Mouse (Mus musculus) kidney, adult 2 months (tissue): ENCODE measurements at regions not wholly inside any gene's neighbourhood (a gene's known extent, or its start where the extent isn't known, plus 50 kb on each side); places are given as distances from the start of the nearest gene placed in this dataset.

Experiments used
- DNase-seq: peaks from one replicate; pipeline ENCODE4 v3.0.0; 2021
- H3K27ac ChIP-seq: fragments of 200-500 bp; 2 replicates; pipeline ENCODE4 v1.5.1; 2012; ENCODE audit warnings: low read depth, low read length, control low read depth, inconsistent platforms; ENCODE audit not compliant: insufficient read depth
- H3K27me3 ChIP-seq: fragments of 200-500 bp; replicated peaks from 2 replicates; pipeline ENCODE4 v1.6.1; 2012; ENCODE audit warnings: mild to moderate bottlenecking, moderate library complexity, low read length, inconsistent platforms; ENCODE audit not compliant: control insufficient read depth, insufficient read depth
- H3K36me3 ChIP-seq: fragments of 200-500 bp; 2 replicates; pipeline ENCODE4 v1.6.1; 2012; ENCODE audit warnings: mild to moderate bottlenecking, moderate library complexity, low read length, inconsistent platforms; ENCODE audit not compliant: control insufficient read depth, insufficient read depth
- H3K4me1 ChIP-seq: fragments of 200-500 bp; 2 replicates; pipeline ENCODE4 v1.6.1; 2011; ENCODE audit warnings: low read length; ENCODE audit not compliant: control insufficient read depth, insufficient read depth
- H3K4me3 ChIP-seq: fragments of 200-500 bp; 2 replicates; pipeline ENCODE4 v1.5.1; 2011; ENCODE audit warnings: mild to moderate bottlenecking, low read depth, low read length, control low read depth; ENCODE audit not compliant: insufficient read depth
- CTCF ChIP-seq: fragments of 200-500 bp; conservative IDR thresholded peaks from 2 replicates; pipeline ENCODE4 v1.5.1; 2011; ENCODE audit warnings: low read depth, mild to moderate bottlenecking, control low read depth, low read length, moderate library complexity, mixed read lengths; ENCODE audit not compliant: insufficient read depth, insufficient read length
- POLR2A ChIP-seq: fragments of 200-500 bp; IDR thresholded peaks from one replicate; pipeline ENCODE4 v1.6.1; 2011; ENCODE audit warnings: low read depth, low read length, control low read depth
- WGBS: fragments of 180-500 bp; shearing (Covaris S2); methylation state at CpG from one replicate; pipeline ENCODE4 v1.1.7; 2018; 5-methylcytosine and 5-hydroxymethylcytosine counted together

GRCm38 (mm10) chr6:22572925-22573324 lies 216.9 kb upstream of the Fam3c start:
- no peaks in the 10 kb centered on the region for H3K36me3 ChIP-seq
- H3K27me3 ChIP-seq, result no peaks in the 10 kb centered on the region
- no peaks in the 10 kb centered on the region for H3K4me1 ChIP-seq
- TF ChIP-seq POLR2A (no peak), CTCF (no peak)
- H3K27ac ChIP-seq, result no peak overlapping the region
- DNase-seq, result no peak
- no peak overlapping the region for H3K4me3 ChIP-seq
- WGBS, result 39% methylated on average over 1 of the region's 1 CpGs

GRCm38 (mm10) chr6:22567891-22568290 lies 211.8 kb upstream of the Fam3c start:
- Histone ChIP-seq H3K27me3 (no peaks in the 10 kb centered on the region), H3K27ac (no peak overlapping the region), H3K4me3 (no peak overlapping the region), H3K36me3 (no peaks in the 10 kb centered on the region), H3K4me1 (no peaks in the 10 kb centered on the region)
- 79% methylated on average over 9 of the region's 9 CpGs for WGBS
- no peak for TF ChIP-seq POLR2A
- no peak for TF ChIP-seq CTCF
- no peak for DNase-seq

- Histone ChIP-seq H3K27ac (no peak overlapping the region), H3K4me1 (no peaks in the 10 kb centered on the region), H3K27me3 (no peaks in the 10 kb centered on the region), H3K4me3 (no peak overlapping the region), H3K36me3 (no peaks in the 10 kb centered on the region)
- no peak for DNase-seq
- TF ChIP-seq CTCF (no peak), POLR2A (no peak)
- WGBS, result 83% methylated on average over 13 of the region's 13 CpGs
These were observed 192.5 kb upstream of the Fam3c start for GRCm38 (mm10) chr6:22548296-22549245.

- no peaks in the 10 kb centered on the region for H3K27me3 ChIP-seq
- no peaks in the 10 kb centered on the region for H3K36me3 ChIP-seq
- WGBS, result 81% methylated on average over 2 of the region's 2 CpGs
- no peak overlapping the region for H3K27ac ChIP-seq
- H3K4me3 ChIP-seq, result no peak overlapping the region
- DNase-seq, result no peak
- TF ChIP-seq CTCF (no peak), POLR2A (no peak)
- H3K4me1 ChIP-seq, result no peaks in the 10 kb centered on the region
These were observed 185.6 kb upstream of the Fam3c start for GRCm38 (mm10) chr6:22541603-22542002.

GRCm38 (mm10) chr6:22538254-22538653 lies 182.2 kb upstream of the Fam3c start:
- DNase-seq, result no peak
- no peak overlapping the region for H3K27ac ChIP-seq
- H3K4me3 ChIP-seq, result no peak overlapping the region
- H3K4me1 ChIP-seq, result no peaks in the 10 kb centered on the region
- no peaks in the 10 kb centered on the region for H3K27me3 ChIP-seq
- no peak for TF ChIP-seq POLR2A
- no peak for TF ChIP-seq CTCF
- no peaks in the 10 kb centered on the region for H3K36me3 ChIP-seq
- 93% methylated on average over 4 of the region's 4 CpGs for WGBS

GRCm38 (mm10) chr6:22524384-22524783 lies 168.3 kb upstream of the Fam3c start:
- H3K36me3 ChIP-seq, result no peaks in the 10 kb centered on the region
- H3K4me3 ChIP-seq, result no peak overlapping the region
- no peak for DNase-seq
- H3K27me3 ChIP-seq, result no peaks in the 10 kb centered on the region
- no peaks in the 10 kb centered on the region for H3K4me1 ChIP-seq
- no peak for TF ChIP-seq POLR2A
- WGBS, result 79% methylated on average over 3 of the region's 3 CpGs
- no peak overlapping the region for H3K27ac ChIP-seq

GRCm38 (mm10) chr6:22523582-22524234 lies 167.7 kb upstream of the Fam3c start:
- 73% methylated on average over 9 of the region's 9 CpGs for WGBS
- no peak overlapping the region for H3K27ac ChIP-seq
- TF ChIP-seq CTCF (no peak), POLR2A (no peak)
- no peaks in the 10 kb centered on the region for H3K36me3 ChIP-seq
- no peak overlapping the region for H3K4me3 ChIP-seq
- no peaks in the 10 kb centered on the region for H3K4me1 ChIP-seq
- DNase-seq, result no peak
- no peaks in the 10 kb centered on the region for H3K27me3 ChIP-seq
